Mouse (Mus musculus) retina, embryonic 14.5 days (tissue): ENCODE results near the gene Sec61b.

ENCODE experiments used
- DNase-seq: peaks from one replicate; pipeline ENCODE4 v3.0.0-alpha.2; 2015; ENCODE audit warnings: low spot score

Gene Sec61b

DNA sequence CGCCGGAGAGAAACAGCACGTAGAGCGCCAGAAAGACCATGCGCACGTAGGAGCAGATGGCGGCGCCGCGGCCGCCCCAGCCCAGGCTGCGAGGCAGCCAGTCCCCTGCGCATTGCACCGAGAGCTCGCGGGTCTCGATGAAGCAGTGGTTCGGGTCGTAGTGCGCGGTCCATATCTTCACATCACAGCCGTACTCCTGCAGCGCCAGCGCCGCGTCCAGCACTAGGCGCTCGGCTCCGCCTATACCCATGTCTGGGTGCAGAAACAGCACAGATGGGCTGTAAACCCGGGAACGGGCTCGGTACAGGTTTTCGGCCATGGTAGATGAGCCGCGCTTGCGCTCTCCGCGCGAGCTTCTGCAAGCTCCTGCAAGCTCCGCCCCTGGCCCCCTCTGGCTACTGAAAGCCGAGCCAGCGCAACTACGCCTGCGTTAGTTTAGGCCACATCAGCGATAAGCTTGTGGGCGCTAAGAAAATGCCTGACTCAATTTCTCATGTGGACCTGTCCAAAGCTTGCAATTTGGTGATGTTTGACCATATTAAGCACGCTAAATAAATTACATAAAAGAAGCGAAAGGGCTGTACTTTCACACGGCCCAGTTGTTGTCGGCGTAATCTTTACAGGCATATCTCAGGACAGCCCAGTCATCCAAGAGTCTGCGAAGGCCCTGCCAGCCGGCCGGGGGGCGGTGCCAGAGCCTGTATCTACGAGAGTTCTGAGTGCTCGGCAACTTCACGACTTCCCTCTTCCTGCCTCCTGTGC, at the start of gene Sec61b, which contains the start of gene Alg2:
TSS of gene Sec61b (plus strand) at position 691 of the 762 bp plus-strand sequence.
TSS of gene Alg2 (minus strand) at position 366 of the 762 bp plus-strand sequence.
- DNase-seq: peak; percentile 99

DNA sequence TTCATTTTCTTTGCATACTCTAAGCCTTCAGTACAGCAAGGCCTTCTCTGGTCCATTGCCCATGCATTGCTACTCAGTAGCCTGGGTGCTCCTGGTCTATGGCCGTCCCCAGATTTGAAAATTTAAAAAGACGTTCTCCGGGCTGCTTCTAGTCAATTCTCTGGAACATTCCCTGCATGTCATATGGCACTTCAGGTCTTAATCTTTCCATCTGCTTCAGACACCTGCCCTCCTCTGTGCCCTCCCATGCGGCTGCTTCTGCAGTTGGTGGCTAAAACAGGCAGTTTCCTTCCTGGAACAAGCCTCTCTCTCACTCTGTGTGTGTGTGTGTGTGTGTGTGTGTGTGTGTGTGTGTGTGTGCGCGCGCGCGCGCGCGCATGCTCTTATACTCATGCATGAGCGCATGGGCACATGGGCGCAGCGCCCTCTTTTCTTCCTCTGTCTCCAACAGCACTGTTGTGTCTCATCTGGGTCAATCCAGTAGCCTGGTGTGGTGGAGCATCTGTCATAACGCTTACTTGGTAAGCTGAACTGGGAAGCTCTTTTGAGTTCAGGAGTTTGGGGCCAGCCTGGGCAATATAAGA, 49.1 kb upstream of the Sec61b start:
- peak; percentile 50 for DNase-seq

DNA sequence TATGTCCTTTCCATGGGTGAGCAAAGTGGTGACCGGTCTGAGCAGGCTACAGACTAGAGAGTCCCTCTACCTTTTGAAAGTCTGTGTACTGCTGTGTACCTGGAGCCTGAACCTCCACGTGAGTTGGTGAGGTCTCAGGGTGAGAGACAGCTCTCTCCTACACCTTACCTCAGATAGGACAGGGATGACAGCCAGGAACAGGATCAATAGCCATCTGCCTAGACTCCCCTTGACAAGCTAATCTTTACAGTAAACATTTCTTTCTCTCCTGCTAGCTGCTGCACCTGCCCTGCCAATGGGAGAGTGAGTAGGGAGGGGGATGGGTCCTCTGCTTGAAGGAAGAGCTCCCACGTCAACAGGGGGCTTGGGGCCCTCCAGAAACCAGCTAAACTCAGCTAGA, 46.9 kb upstream of the Sec61b start:
- DNase-seq: no peak

DNA sequence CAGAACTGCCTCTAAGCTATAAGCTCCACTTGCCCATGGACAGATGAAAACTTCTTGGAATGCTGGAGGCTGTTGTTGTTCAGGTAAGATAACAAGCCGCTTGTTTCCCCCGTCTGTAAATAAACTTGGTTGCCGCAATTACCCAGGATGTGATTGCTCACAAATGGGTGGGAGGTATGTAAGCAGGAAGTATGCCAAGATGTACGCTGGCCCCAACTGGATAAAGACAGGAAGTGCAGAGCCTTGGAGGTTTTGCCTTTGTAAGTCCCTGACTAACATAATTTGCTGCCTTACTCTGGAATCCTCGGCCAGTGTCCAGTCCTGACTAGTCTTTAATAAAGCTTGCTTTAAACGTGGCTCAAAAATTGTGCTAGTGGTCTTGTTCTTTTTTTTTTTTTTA, 43.9 kb upstream of the Sec61b start:
- no peak for DNase-seq

DNA sequence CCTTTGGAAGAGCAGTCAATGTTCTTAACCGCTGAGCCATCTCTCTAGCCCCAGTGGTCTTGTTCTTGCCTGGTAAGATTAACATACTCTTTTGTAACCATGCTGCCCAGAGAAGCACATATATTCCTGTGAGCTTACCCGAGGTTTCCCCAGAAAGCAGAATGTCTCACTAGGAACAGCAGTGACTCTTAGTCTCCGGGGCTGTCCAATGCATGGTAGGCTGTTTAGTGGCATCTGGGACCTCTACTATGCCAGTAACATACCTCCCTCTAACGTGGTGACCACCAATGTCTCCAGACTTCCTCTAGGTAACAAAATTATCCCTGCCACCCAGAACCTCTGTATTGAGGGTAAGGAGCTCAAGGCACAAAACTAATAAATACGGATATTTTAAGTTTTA, 43.4 kb upstream of the Sec61b start:
- no peak for DNase-seq

DNA sequence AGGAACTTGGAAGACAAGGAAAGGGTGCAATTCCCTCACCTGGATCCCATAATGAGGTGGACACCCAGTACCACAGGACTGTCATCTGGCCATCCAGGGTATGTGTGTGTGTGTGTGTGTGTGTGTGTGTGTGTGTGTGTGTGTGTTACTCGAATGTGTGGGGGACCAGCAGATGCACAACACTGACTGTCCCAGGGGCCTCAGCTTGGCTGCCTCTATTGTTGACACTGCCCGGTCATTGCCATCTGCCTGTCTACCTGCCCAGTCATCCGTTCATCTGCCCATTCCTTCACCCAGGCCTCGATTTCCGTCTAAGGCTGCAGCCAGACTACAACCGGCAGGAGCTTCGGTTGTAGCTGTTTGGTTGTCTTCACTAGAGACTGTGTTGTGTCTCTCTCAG, 41.7 kb upstream of the Sec61b start:
- no peak for DNase-seq

DNA sequence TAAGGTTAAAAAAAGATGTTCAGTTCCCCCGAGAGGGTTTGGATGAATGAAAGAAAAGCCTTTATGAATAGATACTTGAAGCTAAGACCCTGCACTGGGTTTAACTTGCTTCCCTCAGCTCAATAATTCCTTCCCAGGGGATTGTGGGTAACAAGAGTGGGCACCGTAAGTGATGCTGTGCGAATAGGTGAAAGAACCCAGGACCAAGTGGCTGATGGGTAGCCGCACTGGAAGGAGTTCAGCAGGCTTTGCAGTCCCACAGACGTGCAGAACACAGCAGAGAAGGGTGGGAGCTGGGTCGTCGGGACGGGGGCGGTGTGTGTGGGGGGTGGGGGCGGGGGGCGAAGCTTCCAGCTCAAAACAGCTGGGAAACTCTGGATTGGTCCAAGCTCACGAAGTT, 39.3 kb upstream of the Sec61b start:
- no peak for DNase-seq

DNA sequence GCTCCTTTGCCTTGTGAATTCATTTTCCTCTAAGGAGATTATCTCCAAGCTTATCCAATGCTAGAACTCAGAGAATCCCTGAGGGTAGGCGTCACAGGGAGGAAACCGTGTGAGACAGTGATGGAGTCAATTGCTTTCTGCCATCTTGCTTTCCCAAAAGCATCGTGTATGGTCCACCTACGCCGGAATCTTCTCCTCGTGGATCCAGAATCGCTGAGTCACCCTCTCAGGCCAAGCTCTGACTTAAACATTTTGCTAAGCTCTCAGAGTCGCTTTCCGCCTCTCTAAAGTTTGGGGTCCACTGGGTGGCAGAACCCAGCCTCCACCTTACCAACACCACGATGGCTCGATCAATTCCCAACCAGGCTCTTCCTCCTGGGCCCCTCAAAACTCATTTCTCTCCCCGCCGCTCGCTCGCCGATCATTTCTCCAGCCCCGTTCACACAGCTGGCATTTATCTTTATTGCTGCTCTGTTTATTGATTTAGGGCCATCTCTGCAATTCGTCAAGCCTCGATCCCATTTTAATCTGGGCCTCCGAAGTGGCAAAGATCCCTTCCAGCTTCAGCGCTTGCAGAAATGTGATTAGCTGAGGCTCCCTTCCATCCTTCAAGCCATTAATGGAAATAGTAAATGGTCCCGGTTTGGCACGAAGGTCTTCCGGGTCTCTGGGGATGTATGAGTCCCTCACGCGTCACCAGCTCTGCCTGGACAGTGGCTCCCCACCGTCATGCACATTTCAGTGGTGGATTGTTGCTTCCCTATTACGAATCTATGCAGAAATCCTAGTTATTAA, 38.7 kb upstream of the Sec61b start:
- no peak for DNase-seq

DNA sequence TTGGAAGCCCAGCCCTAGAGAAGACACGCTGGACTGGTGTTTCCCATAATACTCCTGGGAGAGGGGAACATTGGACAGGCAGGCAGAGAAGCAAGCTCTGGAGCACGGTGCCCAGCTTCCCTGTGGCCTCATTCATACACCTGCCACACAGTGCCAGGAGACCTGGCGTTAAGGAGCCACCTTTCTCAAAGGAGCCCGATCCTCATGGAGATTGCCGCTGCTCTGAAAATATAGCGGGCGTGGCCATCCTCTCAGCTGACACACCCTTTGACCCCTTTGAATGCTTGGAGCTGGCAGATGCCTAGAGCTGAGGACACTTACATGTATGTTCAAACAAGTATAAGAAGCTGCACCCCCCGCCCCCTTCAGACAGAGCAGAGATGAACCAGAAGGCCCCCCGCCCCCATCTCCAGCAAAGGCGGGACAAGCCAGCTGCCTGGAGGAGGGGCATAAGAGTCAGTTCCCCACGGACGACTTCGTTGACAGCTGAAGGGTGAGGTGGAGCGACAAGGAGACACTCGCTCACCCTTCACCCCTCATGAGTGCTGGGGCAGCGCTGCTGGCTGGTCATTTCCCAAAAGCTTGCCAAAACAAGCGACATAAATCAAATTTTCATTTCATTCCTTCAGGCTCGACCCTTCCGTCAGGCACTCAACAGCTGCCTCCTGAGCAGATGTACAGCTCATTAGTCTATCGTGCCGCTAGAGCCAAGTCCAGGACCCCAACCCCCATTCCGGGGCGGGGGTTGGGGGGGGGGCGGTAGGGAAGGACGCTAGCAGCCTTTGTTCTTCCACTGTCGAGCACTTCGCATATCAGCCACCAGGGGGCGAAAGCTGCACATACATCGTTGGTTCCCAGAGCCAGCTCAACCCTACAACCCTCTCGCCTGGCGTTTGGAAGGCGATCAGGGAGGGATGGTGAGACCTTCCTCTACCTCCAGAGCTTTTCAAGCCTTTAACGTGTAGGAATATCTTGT, 36.8 kb upstream of the Sec61b start:
- DNase-seq: peak; percentile 98

DNA sequence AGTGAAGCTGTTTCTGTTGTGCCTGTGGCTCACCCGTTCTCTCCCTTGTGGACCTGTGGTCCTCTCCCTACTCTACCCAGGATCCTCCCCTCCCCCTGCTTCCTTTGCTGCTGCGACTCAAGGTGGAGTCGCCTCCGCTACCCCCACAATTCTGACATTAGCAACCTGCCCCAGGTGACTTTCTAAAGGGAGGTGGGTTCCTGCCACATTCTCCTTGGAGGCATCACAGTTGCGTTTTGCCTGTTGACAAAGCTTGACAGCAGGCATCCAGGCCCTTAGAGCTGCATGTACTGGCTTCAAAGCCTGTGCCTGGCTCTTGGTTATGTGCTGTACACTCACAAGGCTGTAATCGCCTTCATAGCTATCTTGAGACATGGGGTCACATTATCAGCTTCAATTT, 35.5 kb upstream of the Sec61b start:
- no peak for DNase-seq

DNA sequence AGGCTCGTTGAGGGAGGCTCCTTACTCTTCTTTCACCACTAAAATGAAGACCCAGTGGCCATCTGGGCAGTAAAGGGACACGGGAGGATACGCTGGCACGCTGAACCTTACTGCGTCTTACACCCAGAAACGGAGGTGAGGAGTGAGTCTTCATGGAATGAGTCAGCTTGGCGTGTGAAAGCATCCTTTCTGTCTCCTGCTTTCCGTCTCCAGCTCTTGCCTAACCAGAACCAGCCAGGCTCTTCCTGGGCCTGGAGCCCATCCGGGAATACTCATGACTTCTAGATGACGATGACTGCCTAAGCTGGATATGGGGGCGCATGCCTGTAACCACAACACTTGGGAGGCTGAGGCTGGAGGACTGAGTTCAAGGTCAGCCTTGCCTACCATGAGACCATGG, 33.5 kb upstream of the Sec61b start:
- DNase-seq: no peak

DNA sequence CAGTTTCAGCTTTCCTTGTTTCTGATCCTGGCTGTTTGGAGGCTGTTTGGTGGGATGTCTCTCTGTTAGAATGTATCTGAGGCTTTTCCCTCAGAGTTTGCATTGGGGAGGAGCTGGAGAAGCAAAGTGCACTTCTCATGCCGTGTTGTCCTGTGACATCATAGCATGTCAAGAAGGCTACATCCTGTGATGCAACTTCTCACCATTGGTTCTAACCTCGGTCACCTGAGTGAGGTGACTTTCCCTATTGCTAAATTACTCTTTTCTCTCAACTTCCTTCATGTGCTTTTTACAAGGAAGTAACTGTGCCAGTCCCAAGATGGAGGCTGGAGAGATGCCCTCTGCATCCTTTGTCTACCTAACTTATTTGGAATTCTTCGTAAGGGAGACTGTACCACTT, 25.9 kb upstream of the Sec61b start:
- no peak for DNase-seq

DNA sequence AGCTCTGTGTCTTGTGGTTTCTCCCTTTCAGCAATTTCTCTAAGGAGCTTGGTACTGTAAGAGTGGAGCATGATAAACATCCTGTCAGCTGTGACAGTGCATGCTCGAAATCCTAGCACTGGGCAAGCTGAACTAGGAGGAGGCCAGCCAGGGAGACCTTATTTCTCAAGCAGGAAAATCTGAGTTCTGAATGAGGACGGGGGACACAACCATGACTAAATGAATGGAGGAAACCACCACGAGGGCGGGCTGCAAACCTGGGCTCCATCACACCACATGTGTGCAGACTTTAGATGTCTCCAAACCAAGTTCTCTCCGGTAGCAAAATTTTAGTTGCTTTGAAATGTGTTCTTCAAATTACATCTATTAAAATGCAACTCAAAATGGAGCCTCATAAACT, 25.3 kb upstream of the Sec61b start:
- DNase-seq: no peak

DNA sequence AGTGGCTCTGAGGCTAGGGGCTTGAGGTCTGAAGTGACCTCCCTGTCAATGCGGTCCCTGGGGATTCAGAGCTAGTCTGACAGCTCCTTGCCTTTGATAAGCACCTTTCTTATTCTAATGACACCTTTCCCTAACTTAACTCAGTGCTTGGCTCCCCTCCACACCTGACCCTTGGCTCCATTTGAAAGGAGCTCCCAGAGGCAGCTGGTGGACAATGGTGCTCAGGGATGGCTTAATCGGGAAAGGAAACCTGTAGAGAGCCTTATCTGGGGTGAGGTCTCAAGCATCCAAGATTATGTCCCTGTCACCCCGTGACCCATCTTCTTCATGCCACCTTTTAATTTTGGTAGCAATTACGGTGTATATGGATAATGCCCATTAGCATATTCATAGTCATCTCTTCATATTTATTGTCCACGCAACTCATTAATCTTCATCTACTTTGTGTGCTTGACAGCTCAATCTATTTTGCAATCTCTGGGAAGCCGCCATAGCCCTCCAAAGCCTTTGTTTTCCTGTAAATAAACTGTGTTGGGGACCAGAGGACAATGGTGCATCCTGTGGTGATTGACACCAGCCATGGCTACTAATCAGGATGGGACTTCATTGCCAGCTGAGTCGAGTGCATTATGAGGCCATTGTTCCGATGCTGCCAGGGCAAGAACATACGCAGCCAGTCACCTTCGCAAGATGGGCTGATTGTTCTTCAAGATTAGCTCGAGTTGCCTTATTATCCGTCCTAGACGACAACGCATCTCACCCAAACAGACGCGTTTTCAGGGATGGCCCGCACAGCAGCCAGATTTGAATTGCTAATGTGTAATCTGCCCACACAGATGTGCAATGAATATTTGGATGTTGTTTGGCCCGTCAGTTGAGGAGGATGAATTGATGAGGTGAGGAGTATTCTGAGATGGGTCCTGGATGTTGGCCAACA, 24.6 kb upstream of the Sec61b start:
- DNase-seq: no peak

DNA sequence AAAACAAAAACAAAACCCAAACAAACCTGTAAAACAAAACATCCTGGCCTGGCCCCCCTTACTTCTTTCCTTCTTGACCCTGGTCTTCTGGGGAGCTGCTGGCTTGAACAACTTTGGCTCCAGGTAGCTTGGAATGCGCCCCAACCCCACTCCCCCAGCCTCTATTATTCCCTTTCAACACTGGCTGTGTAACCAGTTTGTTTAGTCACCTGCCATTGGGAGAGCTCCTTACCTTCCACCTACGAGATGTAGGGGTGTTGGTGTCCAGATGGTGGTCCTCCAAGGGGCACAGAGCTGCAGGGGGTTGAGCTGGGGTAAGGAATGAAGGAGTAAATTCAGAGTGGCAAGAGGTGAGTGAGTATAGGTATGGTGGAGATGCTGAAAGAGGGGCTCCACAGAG, 7.3 kb upstream of the Sec61b start:
- no peak for DNase-seq

DNA sequence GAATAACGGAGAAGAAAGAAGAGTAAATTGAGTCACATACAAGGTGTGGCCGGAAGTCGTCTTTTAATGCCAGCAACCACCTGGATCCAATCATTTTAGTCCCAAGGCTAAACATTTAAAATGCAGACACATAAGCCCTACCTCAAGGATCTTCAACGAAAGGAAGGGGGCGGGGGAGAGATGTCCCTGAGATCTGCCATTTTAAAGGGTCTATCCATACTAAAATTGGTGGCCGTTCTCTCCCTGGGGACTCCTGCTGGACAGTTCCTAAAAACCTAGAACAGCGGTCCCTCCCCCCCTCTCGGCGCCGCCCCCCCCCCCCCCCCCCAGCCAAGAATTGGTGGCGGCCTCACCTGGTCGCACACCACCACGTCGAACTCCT, 881 bp upstream of the Sec61b start:
- DNase-seq: peak; percentile 63

DNA sequence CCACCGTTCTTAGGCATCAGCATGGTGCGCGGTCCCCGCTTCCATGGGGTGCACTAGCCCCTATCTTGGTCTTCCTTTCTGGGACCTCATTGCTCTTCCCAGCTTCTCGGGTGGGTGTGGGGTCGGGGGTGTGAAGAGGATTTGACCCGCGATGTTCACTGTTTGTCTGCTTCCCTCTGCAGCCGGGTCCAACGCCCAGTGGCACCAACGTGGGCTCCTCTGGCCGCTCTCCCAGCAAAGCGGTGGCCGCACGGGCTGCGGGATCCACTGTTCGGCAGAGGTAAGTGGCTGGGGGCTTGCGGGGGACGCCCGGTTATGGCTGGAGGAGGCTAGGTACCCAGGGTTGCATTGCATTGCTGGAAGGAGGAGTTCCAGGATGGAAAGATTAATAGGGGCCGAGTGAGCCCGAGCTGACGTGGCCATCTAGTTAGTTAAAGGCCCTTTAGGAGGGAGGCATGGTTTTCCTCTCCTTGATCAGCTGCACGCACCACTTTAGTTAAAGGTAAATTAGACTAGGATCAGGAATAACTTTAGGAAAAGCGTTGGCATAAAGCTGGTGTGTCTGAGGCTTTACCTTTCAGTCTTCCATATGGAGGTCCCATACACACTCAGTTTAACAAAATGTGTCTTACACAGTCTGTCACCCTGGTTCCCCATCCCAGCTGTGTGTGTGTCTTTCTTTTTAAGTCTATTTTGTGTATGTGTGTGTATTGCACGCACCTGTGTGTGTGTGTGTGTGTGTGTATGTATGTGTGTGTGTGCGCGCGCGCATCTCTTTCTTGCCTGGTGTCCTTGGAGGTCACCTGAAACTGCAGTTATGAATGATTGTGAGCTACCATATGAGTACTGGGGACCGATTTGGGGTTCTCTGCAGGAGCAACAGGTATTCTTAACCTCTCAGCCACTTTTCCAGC, 529 bp downstream of the Sec61b start:
- DNase-seq: peak; percentile 18

DNA sequence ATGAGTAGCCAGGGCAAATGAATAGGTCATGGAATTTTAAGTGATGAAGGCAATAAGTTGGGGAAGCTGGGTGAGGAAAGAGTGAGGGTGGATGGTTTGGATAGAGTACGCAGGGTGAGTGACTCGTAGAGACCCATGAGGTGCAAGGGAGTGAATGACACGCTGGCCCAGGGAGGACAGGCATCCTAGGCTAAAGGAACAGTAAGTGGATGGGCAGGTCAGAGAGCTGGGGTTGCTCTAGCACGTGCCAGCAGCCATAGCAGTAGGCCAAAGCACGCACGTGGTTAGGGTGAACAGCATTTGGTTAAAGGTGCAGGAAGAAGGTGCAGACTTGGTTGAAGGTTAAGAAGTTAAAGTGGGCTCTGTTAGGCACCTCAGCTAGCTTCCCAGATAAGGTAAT, 3.1 kb downstream of the Sec61b start:
- DNase-seq: no peak

DNA sequence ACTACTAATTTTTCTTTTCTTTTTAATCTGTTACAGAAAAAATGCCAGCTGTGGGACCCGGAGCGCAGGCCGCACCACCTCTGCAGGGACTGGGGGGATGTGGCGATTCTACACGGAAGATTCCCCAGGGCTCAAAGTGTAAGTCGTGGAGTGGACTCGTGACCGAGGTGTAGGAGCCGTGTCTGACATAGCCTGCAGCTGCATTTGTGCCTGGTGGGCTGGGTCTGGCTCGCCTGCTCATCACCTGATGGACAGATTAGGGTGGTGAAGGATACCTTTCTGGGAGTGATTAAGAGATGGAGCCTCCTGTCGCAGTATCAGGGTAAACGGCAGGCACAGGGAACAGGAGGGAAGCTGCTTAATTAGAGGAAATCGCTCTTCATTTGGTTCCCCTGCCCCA, 5.6 kb downstream of the Sec61b start:
- DNase-seq: no peak

DNA sequence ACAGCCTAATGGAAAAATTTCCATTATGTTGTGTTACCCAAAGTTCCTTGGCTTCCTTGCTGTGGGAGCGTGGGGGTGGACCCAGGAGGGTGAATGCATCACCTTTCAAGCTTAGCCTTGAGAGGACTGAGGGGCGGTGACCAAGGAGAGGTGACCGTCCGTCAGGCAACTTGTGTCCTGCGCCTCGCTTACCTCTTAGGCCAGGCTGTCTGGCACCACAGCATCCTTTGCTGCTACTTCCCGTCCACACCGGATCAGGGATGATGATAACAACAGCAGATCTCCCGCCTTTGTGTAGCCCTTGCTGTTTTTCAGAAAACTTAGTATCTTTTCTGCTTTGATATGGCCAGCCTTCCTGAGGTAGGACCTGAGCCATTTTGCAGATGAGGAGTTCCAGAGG, 6.1 kb downstream of the Sec61b start:
- DNase-seq: no peak
